Mouse (Mus musculus) heart, embryonic 15.5 days (tissue): ENCODE measurements around the gene Camta1. TPM values are rescaled to one million over a fixed set of nuclear protein-coding genes. Genes with fewer than 3 reads are reported as not detected.
"Not testable (repeated sequence)": the region's sequence is repeated elsewhere in the genome, so short reads cannot be mapped to it uniquely, and the experiment has no call there.

ENCODE experiments used
- ATAC-seq: fragments of 200-750 bp; cut with Nextera tagmentation; replicated peaks from 2 replicates; pipeline ENCODE4 v1.8.0; 2017; ENCODE audit warnings: low read depth, moderate TSS enrichment; ENCODE audit not compliant: insufficient number of reproducible peaks, insufficient read depth, low FRiP score
- H3K27ac ChIP-seq: fragments of 300-500 bp; sonication (generic); 2 replicates; pipeline ENCODE4 v1.5.1; 2015; ENCODE audit warnings: mild to moderate bottlenecking, inconsistent platforms
- H3K27me3 ChIP-seq: fragments of 300-500 bp; sonication (generic); 2 replicates; pipeline ENCODE4 v1.6.1; 2015; ENCODE audit warnings: inconsistent platforms
- H3K36me3 ChIP-seq: fragments of 300-500 bp; sonication (generic); 2 replicates; pipeline ENCODE4 v1.6.1; 2015; ENCODE audit warnings: mild to moderate bottlenecking, inconsistent platforms
- H3K4me1 ChIP-seq: fragments of 300-500 bp; sonication (generic); replicated peaks from 2 replicates; pipeline ENCODE4 v1.6.1; 2015; ENCODE audit warnings: inconsistent platforms
- H3K4me2 ChIP-seq: fragments of 300-500 bp; sonication (generic); 2 replicates; pipeline ENCODE4 v1.6.1; 2015; ENCODE audit warnings: inconsistent platforms, mild to moderate bottlenecking, moderate library complexity
- H3K4me3 ChIP-seq: fragments of 300-500 bp; sonication (generic); 2 replicates; pipeline ENCODE4 v1.5.1; 2015; ENCODE audit warnings: mild to moderate bottlenecking, inconsistent platforms
- H3K9ac ChIP-seq: fragments of 300-500 bp; sonication (generic); 2 replicates; pipeline ENCODE4 v1.6.1; 2015; ENCODE audit warnings: mild to moderate bottlenecking, inconsistent platforms
- H3K9me3 ChIP-seq: fragments of 300-500 bp; sonication (generic); replicated peaks from 2 replicates; pipeline ENCODE4 v1.6.1; 2016; ENCODE audit warnings: inconsistent platforms
- WGBS: fragments of 180-500 bp; shearing (Covaris S2); methylation state at CpG from one replicate; pipeline ENCODE4 v1.1.7; 2015; ENCODE audit warnings: mixed read lengths; 5-methylcytosine and 5-hydroxymethylcytosine counted together
- polyA plus RNA-seq: library from polyadenylated mRNA; unstranded; fragments of >200 nt; fragmentation: Nextera tagmentation; extraction: Ambion mirVana; gene quantifications from 2 replicates; pipeline ENCODE4 v1.2.1, GENCODE M21; 2015

Camta1 gene
- polyA plus RNA-seq, 1 experiment from 2014 or later, result 165 TPM

DNA sequence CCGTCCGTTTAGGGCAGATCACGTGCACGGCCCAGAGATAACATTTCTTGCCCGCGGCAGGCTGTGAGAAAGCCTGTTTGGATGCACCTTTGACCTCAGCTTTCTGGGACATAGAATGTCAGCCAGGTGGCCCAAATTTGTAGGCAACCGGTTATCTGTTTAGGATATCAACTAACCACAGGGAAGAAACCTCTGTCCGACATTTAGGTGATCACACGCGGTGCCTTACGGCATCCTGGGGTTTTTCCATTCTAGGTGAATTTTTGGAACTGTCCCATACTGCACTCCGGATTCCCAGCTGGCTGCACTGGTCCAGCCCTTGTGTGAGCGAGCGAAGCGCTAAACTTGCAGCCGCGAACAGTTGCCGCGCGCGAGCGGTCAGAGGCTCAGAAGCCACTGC is 982.0 kb downstream of the Camta1 start:
- Histone ChIP-seq H3K36me3 (no peaks in the 10 kb centered on the region), H3K9me3 (peaks cover 8% of the 10 kb centered on the region; the same call in 1 of the 2 replicates), H3K27me3 (no peaks in the 10 kb centered on the region), H3K4me3 (no peak overlapping the region), H3K27ac (no peak overlapping the region), H3K4me2 (no peak overlapping the region), H3K4me1 (no peaks in the 10 kb centered on the region), H3K9ac (no peak overlapping the region)
- 86% methylated on average over 22 of the region's 22 CpGs for WGBS
- no peak for ATAC-seq

GRCm38 (mm10) chr4:150875393-150875792 is 986.3 kb downstream of the Camta1 start:
- H3K9ac ChIP-seq, result no peak overlapping the region
- no peak overlapping the region for H3K27ac ChIP-seq
- H3K4me3 ChIP-seq, result no peak overlapping the region
- H3K36me3 ChIP-seq, result no peaks in the 10 kb centered on the region
- H3K9me3 ChIP-seq, result peaks cover 8% of the 10 kb centered on the region; the same call in 1 of the 2 replicates
- peaks cover 17% of the 10 kb centered on the region for H3K4me1 ChIP-seq
- no peaks in the 10 kb centered on the region for H3K27me3 ChIP-seq
- 76% methylated on average over 10 of the region's 10 CpGs for WGBS
- no peak for ATAC-seq
- H3K4me2 ChIP-seq, result no peak overlapping the region

DNA sequence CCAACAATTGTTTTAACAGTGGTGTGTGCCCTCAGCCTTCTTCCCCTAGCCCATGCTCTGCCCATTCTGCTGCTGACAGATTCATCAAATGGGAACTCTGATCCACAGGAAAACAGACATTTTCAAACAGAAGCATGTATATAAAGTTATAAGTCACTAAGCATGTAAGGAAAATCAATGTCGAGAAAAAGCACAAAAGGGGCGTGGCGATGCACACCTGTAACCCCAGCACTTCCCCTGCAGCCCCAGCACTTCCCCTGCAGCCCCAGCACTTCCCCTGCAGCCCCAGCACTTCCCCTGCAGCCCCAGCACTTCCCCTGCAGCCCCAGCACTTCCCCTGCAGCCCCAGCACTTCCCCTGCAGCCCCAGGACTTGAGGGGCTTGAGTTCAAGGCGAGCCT is 987.3 kb downstream of the Camta1 start:
- WGBS, result 71% methylated on average over 4 of the region's 4 CpGs
- not testable (repeated sequence) for H3K9me3 ChIP-seq, H3K9ac ChIP-seq, H3K4me2 ChIP-seq, H3K36me3 ChIP-seq, H3K27me3 ChIP-seq, ATAC-seq, H3K27ac ChIP-seq, H3K4me3 ChIP-seq
- peaks cover 27% of the 10 kb centered on the region for H3K4me1 ChIP-seq

DNA sequence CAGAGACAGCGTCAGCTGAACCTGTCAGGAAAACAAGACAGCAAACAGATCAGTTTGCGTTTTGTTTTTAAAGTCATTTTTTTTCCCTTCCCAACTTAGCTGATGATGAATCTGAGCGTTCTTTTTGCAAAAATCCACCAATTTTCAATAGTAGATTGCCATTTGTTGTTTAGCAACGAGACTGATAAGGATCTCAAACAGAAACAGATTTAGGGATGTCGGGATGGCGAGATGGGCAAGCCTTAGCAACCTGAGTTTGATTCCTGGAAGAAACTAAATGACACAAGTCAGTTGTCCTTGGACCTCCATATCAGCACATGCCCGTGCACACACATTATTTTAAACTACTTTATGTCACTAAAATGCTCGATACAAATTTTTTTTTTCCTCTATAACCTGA is 989.0 kb downstream of the Camta1 start:
- Histone ChIP-seq H3K4me3 (no peak overlapping the region), H3K27ac (peak overlapping the region; percentile 60; the same call in 1 of the 2 replicates), H3K4me2 (no peak overlapping the region), H3K9me3 (no peaks in the 10 kb centered on the region), H3K36me3 (peaks cover 4% of the 10 kb centered on the region), H3K4me1 (peaks cover 29% of the 10 kb centered on the region), H3K9ac (no peak overlapping the region), H3K27me3 (no peaks in the 10 kb centered on the region)
- WGBS, result 70% methylated on average over 8 of the region's 8 CpGs
- no peak for ATAC-seq

DNA sequence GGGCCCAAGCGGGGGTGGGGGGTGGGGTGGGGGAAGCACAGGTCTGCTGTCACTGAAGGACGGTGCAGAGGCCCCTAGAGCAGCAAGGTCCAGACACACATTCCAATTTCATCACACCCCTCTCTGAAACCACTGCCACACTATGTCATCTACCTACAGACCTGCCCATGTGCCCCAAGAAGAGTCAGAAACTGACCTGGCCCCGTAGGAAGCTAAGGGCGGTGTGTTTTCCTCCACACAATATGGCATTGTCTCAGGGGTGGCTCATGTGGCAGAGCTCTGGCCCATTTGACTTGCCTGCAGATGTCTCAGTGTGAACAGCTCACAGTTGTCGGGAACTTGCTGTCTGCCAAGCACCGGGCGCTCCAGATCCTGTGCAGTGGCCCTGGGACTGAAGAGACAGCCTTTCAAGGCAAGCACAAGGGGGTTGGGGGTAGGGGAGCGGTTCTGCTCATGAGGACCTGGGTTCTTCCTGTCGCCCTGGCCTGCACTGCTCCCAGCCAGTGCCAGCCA is 989.5 kb downstream of the Camta1 start:
- Histone ChIP-seq H3K27ac (peak overlapping the region; percentile 60), H3K4me1 (peaks cover 29% of the 10 kb centered on the region), H3K4me3 (no peak overlapping the region), H3K27me3 (no peaks in the 10 kb centered on the region), H3K36me3 (peaks cover 9% of the 10 kb centered on the region), H3K9me3 (no peaks in the 10 kb centered on the region), H3K4me2 (no peak overlapping the region), H3K9ac (no peak overlapping the region)
- WGBS, result 41% methylated on average over 9 of the region's 9 CpGs
- no peak for ATAC-seq

DNA sequence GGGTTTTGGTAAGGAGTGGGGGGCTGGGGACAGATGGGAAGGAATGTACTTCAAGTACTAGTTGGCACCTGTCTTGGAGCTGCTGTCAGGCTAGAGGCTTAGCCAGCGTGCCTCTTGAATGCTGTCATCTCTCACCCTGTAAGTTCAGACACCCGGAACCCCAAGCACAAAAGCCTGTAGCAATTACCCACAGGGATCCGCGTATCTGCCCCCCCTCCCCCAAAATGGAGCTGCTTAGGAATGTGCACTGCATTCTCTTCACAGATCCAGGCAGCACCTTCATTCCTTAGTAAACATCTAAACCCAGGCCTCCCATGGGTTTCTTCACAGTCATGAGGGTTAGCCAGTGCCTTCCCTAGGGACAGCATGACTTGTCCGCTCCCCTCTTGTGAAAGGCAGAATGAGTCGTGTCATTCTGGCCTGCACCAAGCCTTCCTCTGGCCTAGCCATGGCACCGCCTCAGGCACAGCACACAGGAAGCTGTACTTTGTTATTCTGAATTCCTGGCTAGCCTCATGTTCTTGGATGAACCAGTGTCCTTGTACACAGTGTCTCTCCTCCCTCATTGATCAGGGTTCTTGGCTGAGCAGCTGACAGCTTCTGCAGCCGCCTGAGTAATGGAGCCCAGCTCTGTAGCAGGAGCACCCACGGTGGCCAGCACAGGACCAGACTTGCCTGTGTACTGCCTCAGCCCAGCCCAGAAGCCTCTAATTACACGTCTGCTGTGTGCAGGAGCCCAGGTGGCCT is 990.1 kb downstream of the Camta1 start:
- Histone ChIP-seq H3K4me2 (no peak overlapping the region), H3K36me3 (peaks cover 15% of the 10 kb centered on the region)

DNA sequence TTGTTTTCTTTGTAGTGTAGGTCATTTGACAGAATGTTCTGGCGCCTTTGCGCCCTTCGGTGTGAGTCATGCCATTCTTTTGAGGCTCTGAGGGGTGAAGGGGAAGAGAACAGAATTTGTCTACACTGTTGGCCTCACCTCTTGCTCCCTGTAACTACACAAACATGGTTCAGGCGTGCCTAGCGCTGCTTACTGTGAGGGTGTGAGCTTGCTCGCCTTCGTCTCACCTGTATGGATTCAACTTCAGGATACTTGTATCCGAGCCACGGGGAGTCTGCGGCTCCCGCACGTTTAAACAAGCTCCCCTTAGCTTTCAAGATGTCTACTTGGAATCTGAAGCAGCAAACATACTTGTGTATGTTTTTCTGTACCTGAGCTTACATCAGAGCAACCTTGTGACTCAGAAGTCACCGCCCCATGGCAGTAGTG is 990.7 kb downstream of the Camta1 start:
- H3K9ac ChIP-seq, result no peak overlapping the region
- H3K4me1 ChIP-seq, result peaks cover 29% of the 10 kb centered on the region
- H3K4me3 ChIP-seq, result no peak overlapping the region
- H3K27ac ChIP-seq, result peak overlapping the region; percentile 60
- no peak overlapping the region for H3K4me2 ChIP-seq
- WGBS, result 76% methylated on average over 13 of the region's 13 CpGs
- no peak for ATAC-seq
- peaks cover 21% of the 10 kb centered on the region for H3K36me3 ChIP-seq
- H3K27me3 ChIP-seq, result no peaks in the 10 kb centered on the region
- H3K9me3 ChIP-seq, result no peaks in the 10 kb centered on the region

More for the DNA sequence above, 990.1 kb downstream of the Camta1 start:
- H3K27me3 ChIP-seq, result no peaks in the 10 kb centered on the region
- H3K4me1 ChIP-seq, result peaks cover 29% of the 10 kb centered on the region
- H3K9ac ChIP-seq, result no peak overlapping the region
- H3K4me3 ChIP-seq, result no peak overlapping the region
- no peaks in the 10 kb centered on the region for H3K9me3 ChIP-seq
- H3K27ac ChIP-seq, result peak overlapping the region; percentile 60
- 26% methylated on average over 10 of the region's 10 CpGs for WGBS
- peak; percentile 63 for ATAC-seq

DNA sequence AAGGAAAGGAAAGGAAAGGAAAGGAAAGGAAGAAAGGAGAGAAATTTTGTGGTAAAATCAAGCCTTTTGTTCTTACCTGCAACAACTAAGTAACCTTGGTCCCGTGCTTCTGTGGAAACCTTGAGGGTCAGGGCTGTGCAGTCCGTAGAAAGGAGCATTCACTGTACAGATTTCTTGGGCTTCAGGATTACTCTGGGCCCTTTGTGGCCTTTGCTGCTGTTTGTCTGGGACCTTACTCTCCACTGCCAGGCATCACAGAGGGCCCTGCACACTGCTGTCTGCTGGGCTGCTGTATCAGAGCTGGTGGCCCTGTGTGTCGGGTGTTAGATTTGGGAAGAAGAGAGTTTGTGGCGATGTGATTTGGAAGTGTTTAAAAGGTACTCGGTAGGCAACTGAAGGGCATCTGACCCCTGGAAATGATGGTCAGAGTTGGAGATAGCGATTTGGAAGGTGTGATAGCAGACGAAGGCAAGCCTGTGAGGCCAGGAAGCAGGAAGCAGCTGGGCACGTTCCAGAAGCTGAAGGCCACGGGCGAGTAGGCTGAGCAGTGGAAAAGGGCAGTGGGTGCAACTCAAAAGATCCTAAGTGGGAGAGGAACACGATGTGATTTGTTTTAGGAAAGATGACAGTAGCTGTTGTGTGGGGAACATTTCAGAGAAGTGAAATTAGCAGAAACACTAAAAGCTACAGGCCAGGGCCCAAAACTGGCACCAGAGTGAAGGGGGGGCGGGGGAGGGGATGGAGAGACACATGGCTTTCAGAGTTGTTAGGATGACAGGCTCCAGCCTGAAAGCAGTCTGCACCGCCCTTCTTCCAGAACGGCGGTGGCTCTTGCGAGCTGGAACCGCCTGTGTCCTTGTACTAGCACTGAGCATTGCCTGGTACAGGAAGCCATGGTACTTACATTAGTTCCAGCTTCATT is 992.1 kb downstream of the Camta1 start:
- peaks cover 29% of the 10 kb centered on the region for H3K4me1 ChIP-seq
- WGBS, result 48% methylated on average over 17 of the region's 17 CpGs
- H3K9ac ChIP-seq, result no peak overlapping the region
- H3K9me3 ChIP-seq, result no peaks in the 10 kb centered on the region
- H3K36me3 ChIP-seq, result peaks cover 25% of the 10 kb centered on the region
- H3K27me3 ChIP-seq, result no peaks in the 10 kb centered on the region
- ATAC-seq, result no peak
- no peak overlapping the region for H3K4me2 ChIP-seq
- peak overlapping the region; percentile 13; the same call in 1 of the 2 replicates for H3K27ac ChIP-seq
- H3K4me3 ChIP-seq, result no peak overlapping the region

DNA sequence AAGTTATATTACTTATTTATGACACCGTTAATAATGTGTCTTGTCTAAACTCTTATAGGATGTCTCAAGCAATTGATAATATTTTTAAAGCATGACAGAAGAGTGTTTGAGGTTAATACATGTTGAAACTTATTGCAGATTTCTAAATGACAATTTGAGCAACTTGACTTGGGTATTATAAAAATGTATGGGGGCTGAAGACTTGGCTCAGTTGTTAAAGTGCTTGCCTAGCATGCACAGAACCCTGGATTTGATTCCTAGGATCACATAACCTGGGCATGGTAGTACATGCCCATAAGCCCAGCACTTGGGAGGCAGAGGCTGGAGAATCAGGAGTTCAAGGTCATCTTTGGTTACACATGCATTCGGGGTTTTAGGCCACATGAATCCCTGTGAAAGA is 992.8 kb downstream of the Camta1 start:
- Histone ChIP-seq H3K27ac (no peak overlapping the region), H3K27me3 (no peaks in the 10 kb centered on the region), H3K4me2 (no peak overlapping the region), H3K9me3 (no peaks in the 10 kb centered on the region), H3K4me1 (peaks cover 29% of the 10 kb centered on the region), H3K36me3 (peaks cover 25% of the 10 kb centered on the region), H3K4me3 (no peak overlapping the region), H3K9ac (no peak overlapping the region)
- 79% methylated on average over 2 of the region's 2 CpGs for WGBS
- no peak for ATAC-seq

DNA sequence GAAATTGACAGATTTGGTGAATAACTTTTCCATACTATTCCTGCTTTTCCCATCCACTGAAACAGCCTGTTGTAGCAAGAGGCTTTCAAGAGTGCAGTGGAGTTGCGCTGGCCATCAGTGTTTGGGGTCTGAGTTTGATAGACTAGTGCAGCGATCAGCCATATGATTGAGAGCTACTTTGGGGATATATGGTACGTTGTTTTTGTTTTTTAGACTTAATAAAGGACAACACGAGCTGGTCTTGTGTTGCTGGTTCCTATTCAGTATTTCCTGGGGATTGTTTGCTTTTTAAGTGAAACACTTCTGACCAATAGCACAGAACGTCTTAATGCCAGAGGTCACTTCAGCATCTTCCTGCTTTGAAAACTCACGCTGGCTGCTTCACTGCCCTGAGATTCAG is 993.5 kb downstream of the Camta1 start:
- ATAC-seq, result no peak
- 79% methylated on average over 6 of the region's 6 CpGs for WGBS
- no peaks in the 10 kb centered on the region for H3K27me3 ChIP-seq

More for the DNA sequence above, 993.5 kb downstream of the Camta1 start:
- no peak overlapping the region for H3K4me3 ChIP-seq
- no peak overlapping the region for H3K27ac ChIP-seq
- peaks cover 25% of the 10 kb centered on the region for H3K36me3 ChIP-seq
- H3K4me2 ChIP-seq, result no peak overlapping the region
- peaks cover 29% of the 10 kb centered on the region for H3K4me1 ChIP-seq
- H3K9me3 ChIP-seq, result no peaks in the 10 kb centered on the region
- H3K9ac ChIP-seq, result no peak overlapping the region
